9 mouse cellular contexts compared by ENCODE assay signal in genomic region chr4:129913761-129914644, GRCm38 (mm10). TPM values are rescaled to one million over a fixed set of nuclear protein-coding genes. Genes with fewer than 3 reads are reported as not detected.
DNase-seq lines count a peak whose midpoint lies in the region; ATAC-seq and TF ChIP-seq lines count a peak whose summit lies in the region.
"Had no signal": no experiment of that assay in that cellular context is flagged by ENCODE, and none has a peak within 500 bp of the region (broad histone marks: within the 10 kb centered on the region; RNA-seq: fewer than 3 reads in every experiment).

No protein-coding gene starts in this region.

- no peak for TF ChIP-seq CTCF in brain, embryonic 14.5 days (IDR thresholded peaks at IDR 0.05; ENCODE audit: borderline replicate concordance, extremely low read depth, insufficient read depth, insufficient read length)
- TF ChIP-seq CTCF in lung, adult 2 months (IDR thresholded peaks at IDR 0.05; ENCODE audit: insufficient read depth, low read length), result no peak

- H3K36me3 ChIP-seq in neural tube, embryonic 12.5 days, result no peaks in the 10 kb centered on the region

- DNase-seq in neural tube, embryonic 10.5 days (ENCODE audit: extremely low spot score, low spot score), result no peak
- DNase-seq in brain, embryonic 14.5 days (ENCODE audit: low read depth), result peak; percentile 37
- DNase-seq in lung, adult 2 months, result peak; percentile 48
- DNase-seq in spleen, postnatal 36 days (ENCODE audit: low spot score in 2 of 2), result peak; percentile 74 to 77
- DNase-seq in gastrocnemius, postnatal 25 days, result no peak
- DNase-seq in cerebellum, adult 9-11 months, result no peak

- no peaks in the 10 kb centered on the region for H3K9me3 ChIP-seq in neural tube, embryonic 12.5 days

- no peak for TF ChIP-seq POLR2A in brain, embryonic 14.5 days (IDR thresholded peaks at IDR 0.05; ENCODE audit: borderline replicate concordance, extremely low read depth, insufficient read depth, insufficient read length, poor library complexity, severe bottlenecking)
- no peak for TF ChIP-seq POLR2A in lung, adult 2 months (IDR thresholded peaks at IDR 0.05; ENCODE audit: borderline replicate concordance, extremely low read depth, low read depth, low read length)

- no peak overlapping the region for H3K27ac ChIP-seq in neural tube, embryonic 12.5 days

- peaks cover 8% of the 10 kb centered on the region for H3K4me1 ChIP-seq in neural tube, embryonic 12.5 days
- H3K4me1 ChIP-seq in lung, adult 2 months (ENCODE audit: control insufficient read depth, insufficient read depth, low read length), result peaks cover 18% of the 10 kb centered on the region

- 0 out of 2 replicates have a peak overlapping the region, but pooled peaks have one; percentile 33 for H3K9ac ChIP-seq in neural tube, embryonic 12.5 days

- H3K27me3 ChIP-seq in neural tube, embryonic 12.5 days (replicated peaks), result no peaks in the 10 kb centered on the region

- peak overlapping the region; percentile 20 for H3K4me2 ChIP-seq in neural tube, embryonic 12.5 days (replicated peaks)

- 31% methylated on average over 16 of the region's 16 CpGs for WGBS in neural tube, embryonic 12.5 days
- 1% methylated on average over 16 of the region's 16 CpGs for WGBS in lung, adult 2 months

- no peak overlapping the region for H3K4me3 ChIP-seq in neural tube, embryonic 12.5 days
- peak overlapping the region; percentile 21 for H3K4me3 ChIP-seq in lung, adult 2 months (replicated peaks; ENCODE audit: extremely low read depth, low read depth, low read length)

- ATAC-seq in neural tube, embryonic 12.5 days (ENCODE audit: low FRiP score, low read depth), result no peak
- peak; percentile 41 for ATAC-seq in inflammation-experienced regulatory T-cells, adult 6 months

RNA-seq across cellular contexts. Expression of gene Spocd1, which starts 15.0 kb away (rescaled TPM):
- polyA plus RNA-seq in neural tube, embryonic 12.5 days (2016; fragmentation: Nextera tagmentation; extraction: Ambion mirVana), result not detected in 2 replicates
- polyA plus RNA-seq in brain, embryonic 14.5 days (2012; rRNA removed), result 0.05 and 0.14 TPM in 2 replicates
- polyA plus RNA-seq in inflammation-experienced regulatory T-cells, adult 6 months (2017; shearing (Covaris generic)), result not detected
- 0.09 TPM in 1 of 2 replicates, not detected in the other for polyA plus RNA-seq in lung, adult 2 months (2012; rRNA removed)
- not detected for total RNA-seq in gastrocnemius, postnatal 25 days (2021)
- polyA plus RNA-seq: neural tube, embryonic 14.5 days had no signal

Comparison
In these comparisons a context has a peak if more than half of its experiments do, and no peak if none do; other contexts are left out.
1. DNase-seq: peak in brain, embryonic 14.5 days (single experiment), lung, adult 2 months (single experiment) and spleen, postnatal 36 days (2 of 2); none in neural tube, embryonic 10.5 days (single experiment), gastrocnemius, postnatal 25 days (single experiment) and cerebellum, adult 9-11 months (single experiment).